Mouse (Mus musculus) kidney, adult 8-10 months (tissue): ENCODE results near the gene Ifih1.

Experiments used
- DNase-seq, 2 experiments: peaks; one replicate each; pipeline ENCODE4 v3.0.0; 2022

The Ifih1 gene

GRCm38 (mm10) chr2:62630446-62630845, 15.6 kb downstream of the Ifih1 start:
- DNase-seq: peak; percentile 15 to 43

GRCm38 (mm10) chr2:62628356-62628755, 17.7 kb downstream of the Ifih1 start:
- no peak for DNase-seq

- DNase-seq: no peak
Measured at GRCm38 (mm10) chr2:62627728-62628127, 18.3 kb downstream of the Ifih1 start.

- DNase-seq: no peak
Measured at GRCm38 (mm10) chr2:62623024-62623441, 23.0 kb downstream of the Ifih1 start.

GRCm38 (mm10) chr2:62619679-62620078, 26.4 kb downstream of the Ifih1 start:
- DNase-seq: no peak

GRCm38 (mm10) chr2:62618934-62619341, 27.1 kb downstream of the Ifih1 start:
- no peak for DNase-seq

GRCm38 (mm10) chr2:62613133-62613532, 32.9 kb downstream of the Ifih1 start:
- DNase-seq: no peak

- DNase-seq: no peak
Measured at GRCm38 (mm10) chr2:62606205-62606604, 39.9 kb downstream of the Ifih1 start.

GRCm38 (mm10) chr2:62603530-62603929, 42.5 kb downstream of the Ifih1 start:
- no peak for DNase-seq

GRCm38 (mm10) chr2:62596586-62596985, 49.5 kb downstream of the Ifih1 start:
- no peak for DNase-seq

- no peak for DNase-seq
Measured at GRCm38 (mm10) chr2:62594491-62594890, 51.6 kb downstream of the Ifih1 start.

GRCm38 (mm10) chr2:62591555-62591954, 54.5 kb downstream of the Ifih1 start:
- no peak for DNase-seq

- no peak for DNase-seq
Measured at GRCm38 (mm10) chr2:62589333-62589732, 56.7 kb downstream of the Ifih1 start.

- no peak for DNase-seq
Measured at GRCm38 (mm10) chr2:62585769-62586168, 60.3 kb downstream of the Ifih1 start.

GRCm38 (mm10) chr2:62574962-62575361, 71.1 kb downstream of the Ifih1 start:
- no peak for DNase-seq

- no peak for DNase-seq
Measured at GRCm38 (mm10) chr2:62574250-62574649, 71.8 kb downstream of the Ifih1 start.

- no peak for DNase-seq
Measured at GRCm38 (mm10) chr2:62573753-62574159, 72.3 kb downstream of the Ifih1 start, which contains the start of gene Fap. Gene Fap (minus strand): TSS chr2:62574075.

GRCm38 (mm10) chr2:62573099-62573752, 72.8 kb downstream of the Ifih1 start:
- DNase-seq: no peak

GRCm38 (mm10) chr2:62564687-62565086, 81.4 kb downstream of the Ifih1 start:
- DNase-seq: no peak

GRCm38 (mm10) chr2:62562661-62563485, 83.2 kb downstream of the Ifih1 start:
- DNase-seq: no peak

- no peak for DNase-seq
Measured at GRCm38 (mm10) chr2:62557417-62557816, 88.6 kb downstream of the Ifih1 start.

GRCm38 (mm10) chr2:62556349-62556748, 89.7 kb downstream of the Ifih1 start:
- DNase-seq: no peak

GRCm38 (mm10) chr2:62549659-62550058, 96.4 kb downstream of the Ifih1 start:
- DNase-seq: no peak

GRCm38 (mm10) chr2:62549131-62549530, 96.9 kb downstream of the Ifih1 start:
- no peak for DNase-seq
